Mouse (Mus musculus) urinary bladder, adult 2 months (tissue): ENCODE data around the gene Gprin2. TPM values are rescaled to one million over a fixed set of nuclear protein-coding genes. Genes with fewer than 3 reads are reported as not detected.

Experiments used
- DNase-seq: peaks from one replicate; pipeline ENCODE4 v3.0.0; 2022; ENCODE audit warnings: low spot score
- polyA plus RNA-seq: library from polyadenylated mRNA; depleted of rRNA; stranded (reverse); fragments of >200 nt; gene quantifications from 2 replicates; pipeline ENCODE4 v1.2.3, GENCODE M21; 2012; rRNA removed

Gene Gprin2
- polyA plus RNA-seq, 1 experiment: 0.30 TPM

DNA sequence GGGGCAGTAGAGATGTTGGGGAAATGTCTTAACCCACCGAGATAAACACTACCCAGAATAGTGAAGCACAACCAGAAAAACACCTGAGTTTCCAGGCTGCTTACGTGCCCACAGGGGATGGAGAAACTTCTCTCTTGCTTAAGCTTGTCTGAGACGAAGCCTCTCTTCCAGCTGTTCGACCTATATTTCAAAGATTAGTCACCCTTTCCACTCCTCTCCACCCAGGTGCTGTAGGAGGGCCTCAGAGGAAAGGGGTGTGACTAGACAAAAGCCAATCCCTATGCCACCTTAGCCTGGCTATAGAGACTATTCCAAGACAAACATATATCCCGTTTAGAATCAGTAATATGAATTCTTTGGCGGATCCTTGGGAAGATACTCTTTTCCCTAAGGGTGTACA lies 6.5 kb upstream of the Gprin2 start:
- DNase-seq: no peak

DNA sequence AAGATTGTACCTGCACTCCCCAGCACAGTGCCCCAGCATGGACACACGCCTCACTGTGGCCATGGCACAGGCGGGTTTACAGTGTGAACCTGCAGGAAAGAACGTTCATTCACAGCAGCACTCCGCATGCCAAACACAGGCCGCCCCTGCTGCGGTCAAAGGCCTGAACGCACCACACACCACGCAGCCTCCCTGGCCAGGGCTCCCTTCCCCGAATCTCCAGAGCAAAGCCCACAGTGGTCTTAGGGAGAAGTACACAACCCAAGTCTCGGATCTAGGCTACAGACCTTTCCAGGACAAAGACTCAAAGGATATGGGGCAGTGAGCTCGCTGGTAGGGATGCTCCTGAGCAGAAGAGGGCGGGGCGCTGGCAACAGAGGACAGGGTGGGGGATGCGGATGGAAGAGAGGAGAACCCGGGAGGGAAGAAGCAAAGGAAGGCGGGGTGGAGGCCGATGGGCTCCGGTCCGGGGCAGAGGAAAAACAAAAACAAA lies 669 bp downstream of the Gprin2 start:
- no peak for DNase-seq

DNA sequence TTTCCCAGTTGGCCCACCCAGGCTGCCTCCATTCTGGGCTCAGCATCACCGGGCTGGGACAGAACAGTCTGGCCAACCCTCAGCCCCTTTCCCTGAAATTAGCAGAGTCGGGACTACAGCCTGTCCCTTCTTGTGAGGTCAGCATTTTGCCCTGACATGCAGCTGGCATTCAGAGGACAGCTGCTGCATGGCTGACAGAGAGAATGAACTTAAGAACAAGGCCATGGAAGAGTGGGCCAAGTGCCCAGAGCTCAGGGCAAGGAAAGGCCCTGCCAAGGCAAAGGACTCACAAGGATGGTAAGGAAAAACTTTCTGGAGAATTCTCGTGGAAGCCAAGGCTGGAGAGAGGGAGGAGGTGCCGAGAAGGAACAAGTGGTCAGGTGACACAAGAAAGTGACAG lies 4.7 kb downstream of the Gprin2 start:
- DNase-seq: no peak

DNA sequence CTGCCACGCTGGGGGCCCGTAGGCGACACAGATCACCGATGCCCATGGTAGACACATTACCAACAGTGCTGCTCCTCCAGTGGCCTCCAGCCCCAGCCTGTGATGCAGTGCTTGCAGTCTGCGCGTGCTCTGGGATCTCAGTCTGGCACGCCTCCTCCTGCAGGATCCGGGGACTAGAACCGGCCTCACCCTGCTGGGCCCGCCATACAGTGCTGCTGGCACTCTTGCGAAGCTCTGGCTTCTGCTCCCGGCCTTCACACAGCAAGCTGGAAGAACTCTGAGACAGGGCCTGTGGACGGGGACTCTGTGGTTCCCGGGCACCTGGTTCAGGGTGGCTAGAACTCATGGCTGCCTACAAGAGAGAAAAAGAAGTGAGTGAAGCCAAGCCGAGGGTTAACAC lies 6.0 kb downstream of the Gprin2 start:
- DNase-seq: no peak

DNA sequence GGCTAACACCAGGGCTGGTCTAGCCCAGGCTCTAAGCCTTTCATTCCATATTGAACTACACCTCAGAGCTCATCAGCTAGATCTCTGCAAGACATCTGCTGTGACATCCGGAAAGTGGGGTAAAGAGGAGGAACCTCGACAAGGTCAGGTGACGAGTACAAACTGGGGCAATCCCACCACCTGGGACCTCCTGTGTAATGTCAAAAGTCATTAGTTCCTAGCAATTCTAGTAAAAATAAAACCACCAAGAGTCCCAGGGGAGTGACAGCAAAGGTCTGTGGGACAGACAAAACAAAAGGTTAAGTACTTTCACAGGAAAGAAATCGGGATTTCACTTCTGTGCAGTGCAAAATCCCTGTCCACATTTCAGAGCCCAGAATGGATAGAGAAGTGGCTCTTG lies 7.6 kb downstream of the Gprin2 start:
- no peak for DNase-seq

DNA sequence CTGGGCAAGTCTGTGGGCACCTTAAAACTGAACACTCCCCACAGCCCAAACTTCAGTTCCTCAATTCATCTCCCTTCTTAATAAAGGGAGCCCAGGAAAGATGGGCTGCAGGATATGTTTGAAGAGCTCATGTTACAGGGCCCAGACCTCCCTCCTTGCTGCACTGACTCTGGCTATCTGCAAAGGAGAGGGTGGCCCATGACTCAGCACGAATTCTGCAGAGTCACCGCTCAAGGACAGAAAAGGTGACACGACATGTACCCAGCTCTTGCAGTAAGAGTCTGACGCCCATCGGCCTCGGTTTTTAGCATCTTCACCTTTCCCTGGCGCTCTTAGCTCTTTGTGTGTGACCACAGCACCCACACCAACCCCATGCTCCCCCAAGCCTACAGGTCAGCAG lies 11.1 kb downstream of the Gprin2 start:
- DNase-seq: no peak

DNA sequence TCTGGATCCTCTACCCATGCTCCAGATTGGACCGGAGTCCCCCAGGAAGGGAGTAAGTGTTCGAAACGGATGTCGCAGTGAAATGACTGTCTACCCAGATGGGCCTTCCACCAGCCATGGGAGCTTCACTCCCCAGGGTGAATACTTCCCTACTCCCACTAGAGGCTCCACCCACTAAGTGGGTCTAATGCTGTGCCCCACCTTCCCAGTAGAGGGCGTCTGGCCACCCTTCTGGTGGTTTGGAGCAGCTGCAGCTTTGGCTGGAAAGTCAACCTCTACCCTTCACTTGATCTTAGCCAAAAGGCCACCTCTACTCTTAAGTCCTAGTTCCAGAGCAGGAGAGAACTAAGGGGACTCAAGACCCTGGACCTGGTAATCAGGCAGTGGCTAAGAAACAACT lies 12.8 kb downstream of the Gprin2 start:
- DNase-seq: no peak

DNA sequence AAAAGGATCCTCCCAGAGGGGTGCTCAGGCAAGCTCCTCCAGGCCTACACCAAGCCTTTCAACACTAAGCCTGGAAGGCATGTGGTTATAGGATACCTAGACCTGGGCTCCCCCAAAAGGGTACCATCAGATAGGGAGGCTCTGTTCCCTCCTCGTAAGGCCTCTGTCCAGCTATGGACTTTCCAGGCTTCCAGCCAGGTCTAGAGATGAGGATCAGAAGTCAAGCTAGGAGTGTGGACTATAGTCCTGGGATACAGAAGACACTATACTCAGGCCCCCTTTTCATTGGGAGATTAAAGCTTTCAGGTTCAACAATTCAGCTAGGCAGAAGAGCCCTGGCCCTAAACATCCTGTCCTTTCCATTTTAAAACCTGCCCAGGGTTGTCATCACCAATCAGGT lies 18.4 kb downstream of the Gprin2 start:
- no peak for DNase-seq

DNA sequence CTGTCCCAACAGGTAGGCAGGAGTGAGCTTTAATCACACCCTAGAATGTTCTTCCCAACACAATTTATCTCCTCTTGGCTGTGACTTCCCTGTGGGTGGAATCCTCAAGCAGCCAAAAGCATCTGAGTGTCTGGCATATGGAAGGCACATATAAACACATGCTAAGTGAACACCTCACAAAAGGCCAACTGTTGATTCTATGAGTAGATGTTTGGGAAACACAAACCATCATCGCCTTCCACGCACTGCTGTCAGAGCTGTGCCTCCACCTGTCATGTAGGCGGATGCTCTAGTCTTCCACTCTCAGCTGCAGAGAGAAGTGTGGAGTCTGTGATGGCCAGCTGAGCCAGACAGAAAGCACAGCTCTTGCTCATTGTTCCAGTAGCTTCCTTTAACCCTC lies 22.1 kb downstream of the Gprin2 start:
- DNase-seq: no peak

DNA sequence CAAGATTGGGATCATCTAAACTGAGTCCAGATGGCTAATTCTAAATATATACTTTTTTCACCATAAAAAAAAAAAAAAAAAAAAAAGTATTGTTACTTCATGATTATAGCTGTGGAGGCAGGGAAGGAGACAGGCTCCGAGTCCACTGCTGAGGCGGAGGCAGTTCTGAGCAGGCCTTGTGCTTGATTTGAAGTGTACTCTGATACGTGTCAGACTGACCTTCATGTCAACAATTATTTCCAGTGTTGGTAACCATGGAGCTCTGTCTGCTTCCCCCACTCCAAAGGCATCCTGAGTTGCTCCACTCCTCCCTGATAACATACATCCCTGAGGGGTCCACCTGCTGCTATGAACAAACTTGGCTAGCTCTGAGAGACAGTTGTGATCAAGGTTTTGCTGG lies 30.3 kb downstream of the Gprin2 start:
- DNase-seq: no peak

DNA sequence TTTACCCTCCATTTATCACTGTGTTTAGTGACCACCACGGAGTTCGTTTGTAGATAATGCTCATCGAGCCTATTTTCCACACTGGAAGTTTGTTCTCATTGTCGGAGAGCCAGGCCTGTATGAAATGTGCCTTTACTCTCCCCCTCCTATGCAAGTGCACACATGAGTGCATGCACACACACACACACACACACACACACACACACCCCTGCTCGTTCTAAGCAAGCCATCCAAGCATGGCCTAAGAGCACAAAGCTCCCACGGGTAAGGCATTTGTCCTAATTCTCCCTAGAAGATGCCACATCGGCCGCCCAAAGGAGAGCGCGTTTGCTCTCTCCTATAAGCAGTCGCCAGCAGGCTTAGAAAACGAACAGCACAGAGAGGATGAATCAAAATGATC lies 45.7 kb downstream of the Gprin2 start:
- no peak for DNase-seq

DNA sequence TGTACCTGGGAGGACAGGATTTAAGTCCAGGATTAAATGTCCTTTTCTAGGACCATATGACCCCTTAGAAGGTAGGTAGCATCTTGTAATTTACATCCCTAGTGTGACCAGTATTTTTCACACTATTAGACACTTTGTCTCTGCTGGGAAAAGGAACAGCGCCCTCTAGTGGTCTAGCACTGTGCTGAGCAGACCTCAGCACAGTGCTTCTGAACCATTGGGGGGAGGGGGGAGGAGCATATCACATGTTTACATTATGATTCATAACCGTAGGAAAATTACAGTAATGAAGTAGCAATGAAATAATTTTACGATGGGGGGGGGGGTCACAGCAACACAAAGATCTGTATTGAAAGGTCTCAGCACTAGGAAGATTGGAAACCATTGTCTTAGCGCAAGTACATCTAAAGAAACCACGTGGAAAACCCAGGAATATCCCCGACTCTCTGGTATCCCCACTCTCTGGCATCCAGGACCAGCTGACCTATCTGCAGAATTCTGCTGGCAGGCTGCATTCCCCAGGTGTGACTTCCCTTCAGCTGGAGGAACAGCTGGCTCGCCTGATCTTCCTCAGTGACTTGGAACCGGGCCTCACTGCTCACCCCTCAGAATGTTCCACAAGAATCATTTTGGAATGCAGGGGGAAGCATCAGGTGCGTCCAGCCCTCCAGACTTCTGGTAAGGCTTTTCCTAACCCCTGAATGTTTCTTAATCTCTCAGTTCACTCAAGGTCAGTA lies 46.7 kb downstream of the Gprin2 start:
- DNase-seq: no peak

DNA sequence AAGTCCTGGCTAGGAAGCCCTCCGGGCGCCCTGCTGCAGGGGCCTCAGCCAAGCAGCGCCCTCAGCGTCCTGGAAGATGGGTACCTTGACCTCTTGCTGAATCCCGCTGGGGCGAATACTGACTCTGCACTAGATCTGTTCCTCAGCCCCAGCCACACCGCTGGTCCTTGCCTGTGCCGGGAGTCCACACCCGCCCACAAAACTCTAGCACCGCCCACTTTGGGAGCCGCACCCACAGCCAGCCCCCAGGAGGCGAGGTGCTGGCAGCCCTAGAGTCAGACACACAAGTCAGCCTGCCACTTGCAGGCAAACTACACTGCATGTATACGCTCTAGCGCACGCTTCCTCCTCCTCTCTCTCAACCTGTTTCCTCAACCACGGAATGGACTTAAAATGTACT lies 49.1 kb downstream of the Gprin2 start, which contains the start of gene Npy4r:
Npy4r (minus strand) TSS at position 148 of the 400 bp plus-strand sequence.
- peak; percentile 56 for DNase-seq

DNA sequence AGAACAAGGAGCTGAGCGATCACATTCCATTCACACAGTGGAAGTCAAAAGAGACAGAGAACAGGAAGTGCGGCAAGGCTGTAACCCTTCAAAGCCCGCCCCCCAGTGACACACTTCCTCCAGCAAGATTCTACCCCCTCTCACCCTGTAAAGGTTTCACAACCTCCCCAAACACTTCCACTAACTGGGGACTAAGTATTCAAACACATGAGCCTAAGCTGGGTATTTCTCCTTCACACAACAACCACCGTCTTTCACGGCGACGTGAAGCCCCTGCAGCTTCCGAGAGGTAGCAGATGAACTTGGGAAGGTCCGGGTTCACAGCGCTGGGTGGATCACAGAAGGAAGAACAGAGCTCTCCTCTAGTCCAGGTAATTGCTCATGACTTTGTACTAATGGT lies 58.5 kb downstream of the Gprin2 start:
- no peak for DNase-seq

DNA sequence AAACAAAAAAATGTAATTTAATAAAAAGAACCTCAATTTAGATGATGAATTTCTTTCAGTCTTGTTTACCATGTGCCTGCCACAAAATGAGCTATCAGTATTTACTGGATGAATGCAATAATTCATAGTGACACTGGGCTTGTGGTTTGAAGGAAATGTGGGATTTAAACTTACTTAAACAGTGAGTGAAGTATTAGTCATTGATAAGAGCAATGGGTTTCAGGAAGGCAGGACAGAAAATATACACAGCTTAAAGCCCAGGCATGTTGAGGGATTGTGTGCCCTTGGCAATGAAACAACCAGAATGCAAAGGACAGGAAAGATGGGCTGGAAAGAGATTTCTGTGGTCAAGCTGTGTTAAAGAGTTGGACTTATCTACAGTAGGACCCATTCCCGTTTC lies 59.1 kb downstream of the Gprin2 start:
- DNase-seq: no peak

DNA sequence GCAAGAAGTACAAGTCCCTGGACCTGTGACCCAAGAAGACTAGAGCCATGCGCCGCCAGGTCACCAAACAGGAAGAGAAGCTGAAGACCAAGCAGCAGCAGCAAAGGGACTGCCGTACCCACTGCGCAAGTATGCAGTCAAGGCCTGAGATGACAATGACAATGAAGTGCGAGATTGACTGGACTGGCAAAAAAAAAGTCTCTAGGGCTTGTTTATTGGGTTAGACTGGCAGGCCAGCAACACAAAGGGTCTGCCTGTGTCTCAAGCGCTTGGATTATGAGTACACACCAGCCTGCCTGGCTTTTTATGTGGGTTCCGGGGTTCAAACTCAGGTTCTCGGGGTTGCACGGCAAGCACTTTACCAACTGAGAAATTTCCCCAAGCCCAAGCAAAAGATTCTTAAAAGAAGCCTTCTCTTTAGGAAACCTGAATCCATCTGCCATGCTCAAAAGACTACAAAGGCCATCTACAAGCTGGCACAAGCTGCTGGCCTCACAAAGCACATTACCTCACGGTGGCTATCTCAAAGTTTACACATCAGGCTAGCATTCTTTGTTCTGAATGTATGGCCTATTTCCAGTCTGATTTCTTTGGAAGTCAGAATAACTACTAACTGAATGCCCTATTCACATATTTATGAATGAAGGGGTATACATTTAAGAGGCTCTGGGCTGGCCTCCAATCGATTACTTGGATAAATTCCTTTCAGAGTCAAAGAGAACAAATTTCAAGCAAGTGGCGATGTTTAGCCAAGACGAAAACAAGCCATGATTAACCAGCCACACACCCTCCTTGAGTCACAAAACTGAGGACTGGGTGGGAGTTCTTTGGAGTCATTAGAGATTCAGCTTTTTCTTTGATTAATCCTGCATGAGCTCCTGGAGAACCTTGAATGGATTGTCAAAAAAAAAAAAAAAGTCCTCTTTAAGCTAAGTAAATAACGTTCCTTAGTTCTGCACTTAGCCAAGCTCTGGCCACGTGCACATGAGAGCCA lies 61.5 kb downstream of the Gprin2 start:
- DNase-seq: peak; percentile 4

Other genes with a start within 250 kb of the Gprin2 start
- gene Rbp3, start 247.7 kb downstream of the Gprin2 start, polyA plus RNA-seq: not detected in 2 replicates
- 0.44 and 0.46 TPM in 2 replicates for gene Zfp488, start 222.9 kb downstream of the Gprin2 start, polyA plus RNA-seq
- gene Gm30083, start 186.5 kb downstream of the Gprin2 start, polyA plus RNA-seq: 0.32 and 0.38 TPM in 2 replicates
- 0.03 and 0.12 TPM in 2 replicates for gene Gm5460, start 184.9 kb downstream of the Gprin2 start, polyA plus RNA-seq
- not detected in 2 replicates for gene Antxrl, start 148.9 kb downstream of the Gprin2 start, polyA plus RNA-seq
- 39.5 and 42.4 TPM in 2 replicates for gene Anxa8, start 115.7 kb downstream of the Gprin2 start, polyA plus RNA-seq
- 12.5 and 14.3 TPM in 2 replicates for gene A630023A22Rik, start 98.9 kb downstream of the Gprin2 start, polyA plus RNA-seq
- 25.1 and 34.7 TPM in 2 replicates for gene Npy4r, start 49.2 kb downstream of the Gprin2 start, polyA plus RNA-seq
- gene Syt15, start 17.9 kb upstream of the Gprin2 start, polyA plus RNA-seq: 10.6 and 13.7 TPM in 2 replicates
- gene Shld2, start 108.8 kb upstream of the Gprin2 start, polyA plus RNA-seq: 3.9 and 5.0 TPM in 2 replicates
- gene Glud1, start 109.1 kb upstream of the Gprin2 start, polyA plus RNA-seq: 115 and 123 TPM in 2 replicates
- gene Fam25c, start 153.8 kb upstream of the Gprin2 start, polyA plus RNA-seq: 714 and 1,004 TPM in 2 replicates
- gene Sncg, start 173.1 kb upstream of the Gprin2 start, polyA plus RNA-seq: 35.6 and 50.1 TPM in 2 replicates
- gene Mmrn2, start 173.8 kb upstream of the Gprin2 start, polyA plus RNA-seq: 8.0 and 14.0 TPM in 2 replicates